Mouse (Mus musculus): ENCODE results near the gene Cldn34c1.
"Not testable (repeated sequence)": the region's sequence is repeated elsewhere in the genome, so short reads cannot be mapped to it uniquely, and the experiment has no call there.

The Cldn34c1 gene

GRCm38 (mm10) chrX:123103291-123104260 is at the start of gene Cldn34c1:
Gene Cldn34c1 (plus strand): TSS chrX:123103495.
- in situ Hi-C loops (cut with MboI; ENCODE audit: unreplicated experiment in 2 of 2): no loop called here

- in situ Hi-C loops (cut with MboI; ENCODE audit: unreplicated experiment in 2 of 2): no loop called here
Measured at GRCm38 (mm10) chrX:123087441-123087840, 15.9 kb upstream of the Cldn34c1 start.

GRCm38 (mm10) chrX:123102806-123103205 is 489 bp upstream of the Cldn34c1 start:
- in situ Hi-C loops (cut with MboI; ENCODE audit: unreplicated experiment in 2 of 2): not testable (repeated sequence)

- in situ Hi-C loops (cut with MboI; ENCODE audit: unreplicated experiment in 2 of 2): not testable (repeated sequence)
Measured at GRCm38 (mm10) chrX:123104692-123105091, 1.4 kb downstream of the Cldn34c1 start.

GRCm38 (mm10) chrX:123222381-123222780 is 119.1 kb downstream of the Cldn34c1 start, which contains the start of gene Srsx:
Gene Srsx (minus strand): TSS chrX:123222481.
- in situ Hi-C loops (cut with MboI; ENCODE audit: unreplicated experiment in 2 of 2): not testable (repeated sequence)

Data from v-Abl transformed pro-B cells (cell line).